Mouse (Mus musculus): ENCODE data around the gene Mrgpra2a. TPM values are rescaled to one million over a fixed set of nuclear protein-coding genes. Genes with fewer than 3 reads are reported as not detected.

The Mrgpra2a gene
- polyA plus RNA-seq, 1 experiment from 2014 or later, result not detected

Other genes starting within 250 kb of the Mrgpra2a start
- not detected in 2 replicates for gene Mrgpra6, start 247.2 kb downstream of the Mrgpra2a start, polyA plus RNA-seq (2015; fragmentation: Nextera tagmentation; extraction: Ambion mirVana)
- gene Mrgpra9, start 199.3 kb downstream of the Mrgpra2a start, polyA plus RNA-seq (2015; fragmentation: Nextera tagmentation; extraction: Ambion mirVana), result not detected in 2 replicates
- not detected in 2 replicates for gene Mrgpra1, start 97.9 kb downstream of the Mrgpra2a start, polyA plus RNA-seq (2015; fragmentation: Nextera tagmentation; extraction: Ambion mirVana)
- not detected in 2 replicates for gene Mrgpra2b, start 76.7 kb upstream of the Mrgpra2a start, polyA plus RNA-seq (2015; fragmentation: Nextera tagmentation; extraction: Ambion mirVana)
- not detected in 2 replicates for gene Mrgpra3, start 149.2 kb upstream of the Mrgpra2a start, polyA plus RNA-seq (2015; fragmentation: Nextera tagmentation; extraction: Ambion mirVana)